Mouse (Mus musculus): ENCODE data around the gene Hoxa10.

- no peak for TF ChIP-seq CTCF (IDR thresholded peaks at IDR 0.05; ENCODE audit: low read depth)
- no peak for TF ChIP-seq EP300 (IDR thresholded peaks at IDR 0.05; ENCODE audit: low read depth)
These were observed 8.1 kb downstream of the Hoxa10 start for GRCm38 (mm10) chr6:52232568-52232965.

All from liver, postnatal 0 days (tissue).